Mouse (Mus musculus): ENCODE data around the gene Kirrel.

GRCm38 (mm10) chr3:87193352-87193751 lies 18.8 kb upstream of the Kirrel start:
- TF ChIP-seq CTCF (IDR thresholded peaks at IDR 0.05; ENCODE audit: control insufficient read depth, insufficient read depth, low read length) (no peak), POLR2A (IDR thresholded peaks at IDR 0.05; ENCODE audit: borderline replicate concordance, control insufficient read depth, low read depth, low read length) (no peak)

All from bone marrow, adult 2 months (tissue).